Mouse (Mus musculus) T-helper 1 cell (primary cell): Measurements from ENCODE around the gene Scgb1b2.

Source experiments
- in situ Hi-C: fragments of 300-600 bp; cut with MboI, MseI; formaldehyde crosslinking; loops from one replicate; pipeline ENCODE4 v1.15.1; 2025; ENCODE audit warnings: high pct_unique_total_duplicates

Gene Scgb1b2

DNA sequence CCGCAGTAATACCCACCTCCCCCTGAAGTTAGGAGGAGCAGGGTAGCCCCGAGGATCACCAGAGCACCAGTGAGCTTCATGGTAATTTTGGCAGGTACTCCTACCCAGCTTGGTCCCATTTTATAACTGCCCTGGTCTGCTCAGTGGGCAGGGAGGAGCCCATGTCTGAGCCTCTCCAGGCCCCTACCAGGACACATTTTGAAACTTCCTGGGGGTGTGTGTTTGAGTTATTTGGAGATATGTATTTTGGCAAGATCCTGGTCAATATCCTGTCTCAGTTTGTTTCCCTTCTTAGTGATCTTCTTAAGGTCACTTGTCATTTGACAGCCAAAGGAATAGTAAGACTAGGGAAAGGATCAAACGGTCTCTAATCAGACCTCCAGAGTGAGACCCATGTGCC lies at the start of gene Scgb1b2:
Scgb1b2 (minus strand) TSS at position 101 of the 400 bp plus-strand sequence.
- in situ Hi-C loops = no loop called here

DNA sequence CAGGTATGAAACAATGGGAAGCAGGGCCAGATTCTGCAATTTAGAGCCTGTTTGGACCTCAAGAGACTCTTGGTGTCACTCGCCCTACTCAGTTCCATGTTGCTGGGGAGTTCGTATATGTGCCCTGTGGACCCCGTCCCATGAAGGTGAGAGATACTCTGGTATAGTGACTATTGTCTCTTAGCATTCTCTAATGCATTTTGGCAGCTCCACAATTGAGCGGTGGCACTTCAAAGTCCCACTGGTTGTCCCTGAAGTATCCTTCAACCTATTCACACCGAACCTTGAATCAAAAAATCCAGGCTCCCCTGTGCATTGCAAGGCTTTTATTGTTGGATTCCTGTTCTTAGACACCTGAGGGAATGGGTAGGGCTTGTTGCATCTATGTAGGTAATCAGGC lies 1.4 kb downstream of the Scgb1b2 start, which contains the start of gene Scgb2b2:
Scgb2b2 (plus strand) TSS at position 301 of the 400 bp plus-strand sequence.
- in situ Hi-C loops = no loop called here
